Mouse (Mus musculus) C2C12 (cell line): Measurements from ENCODE around the gene Parg.

Experiments used
- CEBPB ChIP-seq: IDR thresholded peaks from one replicate; pipeline ENCODE4 v1.6.1; 2011; ENCODE audit warnings: low read depth, mild to moderate bottlenecking, control low read depth, moderate library complexity
- CTCF ChIP-seq: IDR thresholded peaks from one replicate; pipeline ENCODE4 v1.5.1; 2011; ENCODE audit not compliant: control insufficient read depth, insufficient read depth, insufficient read length
- MAX ChIP-seq: IDR thresholded peaks from one replicate; pipeline ENCODE4 v1.6.1; 2011; ENCODE audit warnings: mild to moderate bottlenecking, control low read depth
- USF1 ChIP-seq: IDR thresholded peaks from one replicate; pipeline ENCODE4 v1.6.1; 2011; ENCODE audit warnings: low read depth, mild to moderate bottlenecking, control low read depth, moderate library complexity

GRCm38 (mm10) chr14:32336021-32336420 lies 134.3 kb downstream of the Parg start:
- TF ChIP-seq CTCF (no peak), USF1 (no peak), MAX (no peak), CEBPB (no peak)
